ENCODE assay signal across 19 mouse cellular contexts in genomic region chr8:124343151-124343550, GRCm38 (mm10).
"Had no signal": no experiment of that assay in that cellular context is flagged by ENCODE, and none has a peak within 500 bp of the region (broad histone marks: within the 10 kb centered on the region; RNA-seq: fewer than 3 reads in every experiment).

No protein-coding gene starts in this region.

- H3K4me1 ChIP-seq: lung, embryonic 15.5 days; stomach, embryonic 15.5 days had no signal

- H3K4me2 ChIP-seq: liver, embryonic 15.5 days; lung, embryonic 15.5 days; midbrain, embryonic 11.5 days; midbrain, embryonic 13.5 days; midbrain, embryonic 15.5 days; neural tube, embryonic 12.5 days; stomach, embryonic 15.5 days had no signal

- DNase-seq: liver, postnatal 0 days; lung, adult 2 months; lung, postnatal 14 days; lung, postnatal 36 days; right cerebral cortex, postnatal 25 days; thymus, adult 18-20 months; thymus, postnatal 14 days; thymus, postnatal 36 days had no signal

- H3K27ac ChIP-seq: liver, embryonic 15.5 days; lung, embryonic 15.5 days; macrophage; midbrain, embryonic 13.5 days; midbrain, embryonic 15.5 days; neural tube, embryonic 12.5 days; stomach, embryonic 15.5 days; stomach, postnatal 0 days had no signal

- ATAC-seq: lung, postnatal 0 days; midbrain, embryonic 13.5 days; midbrain, embryonic 15.5 days had no signal

- H3K27me3 ChIP-seq: liver, embryonic 15.5 days; lung, embryonic 15.5 days; megakaryocyte, embryonic 14.5 days; midbrain, embryonic 13.5 days; midbrain, embryonic 15.5 days; neural tube, embryonic 12.5 days; stomach, embryonic 15.5 days had no signal

- H3K4me3 ChIP-seq: liver, embryonic 15.5 days; lung, embryonic 15.5 days; megakaryocyte, embryonic 14.5 days; midbrain, embryonic 13.5 days; midbrain, embryonic 15.5 days; neural tube, embryonic 12.5 days; stomach, embryonic 15.5 days had no signal

- H3K9ac ChIP-seq: liver, embryonic 15.5 days; liver, postnatal 0 days; lung, embryonic 15.5 days; midbrain, embryonic 13.5 days; midbrain, embryonic 15.5 days; neural tube, embryonic 12.5 days; stomach, embryonic 15.5 days had no signal

- H3K9me3 ChIP-seq: liver, embryonic 15.5 days; lung, embryonic 15.5 days; megakaryocyte, embryonic 14.5 days; midbrain, embryonic 13.5 days; midbrain, embryonic 15.5 days; neural tube, embryonic 12.5 days; stomach, embryonic 15.5 days had no signal
